Mouse (Mus musculus) ES-E14 (cell line): Measurements from ENCODE around the gene Usp33.

Source experiments
- CHD2 ChIP-seq: IDR thresholded peaks from 2 replicates; pipeline ENCODE4 v1.6.1; 2014; ENCODE audit warnings: mild to moderate bottlenecking, low read depth, low read length, inconsistent platforms
- HCFC1 ChIP-seq: IDR thresholded peaks from 2 replicates; pipeline ENCODE4 v1.6.1; 2012; ENCODE audit warnings: low read length, inconsistent platforms, borderline replicate concordance; ENCODE audit not compliant: insufficient read depth
- MAFK ChIP-seq: IDR thresholded peaks from 2 replicates; pipeline ENCODE4 v1.6.1; 2014; ENCODE audit warnings: mild to moderate bottlenecking, low read depth, low read length, inconsistent platforms; ENCODE audit not compliant: insufficient read depth
- ZC3H11A ChIP-seq: IDR thresholded peaks from 2 replicates; pipeline ENCODE4 v1.6.1; 2012; ENCODE audit warnings: low read depth, mild to moderate bottlenecking, inconsistent platforms, low read length, borderline replicate concordance

DNA sequence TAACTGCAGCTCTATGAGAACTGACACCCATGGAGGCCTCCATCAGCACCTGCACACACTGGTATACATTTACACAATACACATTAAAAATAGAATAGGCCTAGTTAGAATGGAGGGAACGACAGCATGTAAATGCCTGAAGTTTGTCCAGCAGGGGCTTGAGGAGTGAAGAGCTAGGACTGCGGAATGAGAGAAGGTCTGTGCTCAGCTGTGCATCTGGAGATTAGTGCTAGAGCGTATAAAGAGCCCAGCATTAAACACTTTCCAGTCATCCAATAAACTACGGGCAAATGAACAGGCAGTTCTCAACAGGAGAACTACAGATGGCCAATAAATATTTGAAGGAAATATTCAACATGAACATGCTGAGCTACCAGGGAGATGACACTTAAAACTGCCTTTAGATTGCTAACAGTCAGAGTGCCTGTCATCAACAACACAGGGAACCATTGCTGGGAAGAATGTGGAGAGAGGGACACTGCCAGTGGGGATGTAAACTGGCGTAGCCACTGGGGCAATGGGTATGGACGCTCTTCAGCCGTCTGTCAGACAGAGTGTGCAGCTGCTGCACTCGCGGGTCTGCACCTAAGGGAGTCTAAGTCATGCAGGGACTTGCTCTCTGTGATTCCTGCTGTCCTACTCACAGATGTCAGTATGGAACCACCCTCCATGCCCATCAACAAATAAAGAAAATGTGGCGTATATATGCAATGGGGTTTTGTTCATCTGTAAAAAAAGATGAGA lies 7.3 kb downstream of the Usp33 start:
- TF ChIP-seq ZC3H11A, result no peak
- no peak for TF ChIP-seq CHD2
- TF ChIP-seq MAFK, result no peak
- no peak for TF ChIP-seq HCFC1
